Mouse (Mus musculus) brain, adult 2 months (tissue): Measurements from ENCODE around the gene Pgm5.

Source experiments
- DNase-seq: peaks from one replicate; pipeline ENCODE4 v3.0.0; 2011; ENCODE audit warnings: low read depth, low spot score

Pgm5 gene

DNA sequence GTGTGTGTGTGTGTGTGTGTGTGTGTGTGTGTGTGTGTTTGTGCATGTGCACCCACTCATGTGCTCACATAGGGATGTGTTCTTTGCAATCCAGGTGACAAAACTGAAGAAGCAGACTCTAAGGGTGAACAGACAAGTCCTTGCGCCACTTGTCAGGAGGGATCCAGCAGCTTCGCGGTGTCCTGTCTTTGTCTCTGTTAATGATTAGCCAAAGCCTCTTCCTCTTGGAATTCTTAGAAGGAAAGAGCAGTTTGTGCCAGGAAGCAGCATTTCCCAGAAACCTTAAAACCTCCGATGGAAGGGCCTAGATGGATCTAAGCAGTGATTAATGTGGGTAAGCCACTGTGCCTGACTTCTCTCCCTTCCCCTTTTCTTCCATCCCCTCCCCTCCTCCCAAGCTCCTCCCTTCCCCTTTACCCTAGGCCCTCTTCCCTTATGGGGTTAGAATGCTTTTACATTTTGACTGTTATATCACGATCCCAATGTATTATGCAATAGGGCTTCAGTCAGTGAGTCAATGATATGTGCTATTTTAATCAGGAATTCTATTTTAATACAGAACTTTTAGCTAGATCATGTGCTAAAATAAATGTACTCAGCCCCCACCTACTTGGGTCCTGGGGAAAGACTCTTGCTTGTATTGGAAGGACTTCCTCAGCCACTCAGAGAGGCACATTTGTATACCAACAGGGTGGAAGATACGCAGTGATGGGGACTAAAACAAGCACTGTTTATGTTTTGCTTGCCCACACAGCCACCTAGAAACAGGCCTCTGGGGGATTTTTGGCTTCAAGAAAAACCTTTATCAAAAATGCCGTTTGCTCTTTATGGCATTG is 154.4 kb downstream of the Pgm5 start:
- peak; percentile 41 for DNase-seq

DNA sequence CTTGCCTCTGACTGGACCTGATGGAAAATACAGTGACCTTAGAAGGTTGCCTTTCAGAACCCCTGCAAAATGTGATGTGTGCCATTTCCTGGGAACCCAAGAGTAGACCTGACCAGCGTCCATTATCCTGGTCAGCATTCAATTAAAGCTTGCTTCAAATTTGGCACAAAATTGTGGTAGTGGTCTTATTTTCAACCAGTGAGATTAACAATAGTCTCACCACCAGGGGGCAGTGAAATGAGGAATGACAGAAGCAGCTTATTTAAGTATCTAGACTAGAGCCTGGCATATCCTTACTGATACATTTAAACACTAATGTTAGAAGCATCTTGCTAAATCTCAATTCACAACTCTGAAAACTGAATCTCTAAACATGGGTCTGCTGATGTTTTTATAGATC is 156.3 kb downstream of the Pgm5 start:
- peak; percentile 37 for DNase-seq

DNA sequence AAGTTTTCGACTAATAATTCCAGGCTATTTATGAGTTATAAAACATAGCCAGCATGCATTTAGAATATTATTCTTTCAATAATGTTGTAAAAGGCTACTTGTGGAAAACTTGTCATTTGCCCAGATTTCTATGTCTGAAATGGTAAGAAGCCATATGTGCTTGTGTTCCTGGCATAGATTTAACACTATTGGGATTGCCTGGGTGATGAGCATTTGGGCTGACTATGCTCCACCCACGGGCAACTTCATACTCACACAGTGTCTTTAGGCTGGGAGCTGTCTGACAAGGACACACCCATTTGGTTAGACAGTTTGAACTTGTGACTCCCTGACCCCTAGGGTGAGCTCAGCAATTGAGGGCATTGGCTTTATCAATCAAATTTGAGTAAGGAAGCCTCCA is 157.3 kb downstream of the Pgm5 start:
- DNase-seq, result peak; percentile 59

DNA sequence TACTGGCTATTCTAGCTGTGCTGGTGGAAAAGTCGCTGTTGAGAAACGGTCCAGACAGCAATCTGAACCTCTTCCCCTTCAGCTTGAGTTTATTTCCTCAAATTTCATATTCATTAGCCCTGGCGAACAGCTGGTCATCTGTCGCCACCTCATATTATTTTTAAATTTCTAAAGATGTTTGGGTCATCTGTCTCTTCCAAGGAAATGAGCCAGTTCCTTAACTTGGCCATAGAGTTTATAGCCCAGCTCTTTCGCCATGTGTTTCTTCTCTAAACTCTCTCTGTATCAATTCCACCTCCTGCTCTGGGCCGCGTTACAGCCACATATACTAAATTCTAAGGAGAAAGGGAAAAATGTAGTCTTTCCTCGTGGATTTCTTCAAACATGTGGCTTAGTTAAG is 158.0 kb downstream of the Pgm5 start:
- DNase-seq, result no peak

DNA sequence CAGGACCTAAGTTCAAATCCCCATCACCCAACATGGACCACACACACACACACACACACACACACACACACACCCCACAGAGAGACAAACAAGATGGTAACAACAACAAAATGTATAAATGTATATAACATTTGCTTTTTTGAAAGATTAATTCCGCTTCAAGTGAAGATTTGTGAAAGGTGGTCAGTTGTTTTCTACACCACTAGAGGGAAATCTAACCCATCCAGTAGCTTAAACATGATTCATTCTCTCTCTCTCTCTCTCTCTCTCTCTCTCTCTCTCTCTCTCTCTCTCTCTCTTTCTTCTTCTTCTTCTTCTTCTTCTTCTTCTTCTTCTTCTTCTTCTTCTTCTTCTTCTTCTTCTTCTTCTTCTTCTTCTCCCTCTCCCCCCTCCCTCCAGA is 158.5 kb downstream of the Pgm5 start:
- peak; percentile 25 for DNase-seq

DNA sequence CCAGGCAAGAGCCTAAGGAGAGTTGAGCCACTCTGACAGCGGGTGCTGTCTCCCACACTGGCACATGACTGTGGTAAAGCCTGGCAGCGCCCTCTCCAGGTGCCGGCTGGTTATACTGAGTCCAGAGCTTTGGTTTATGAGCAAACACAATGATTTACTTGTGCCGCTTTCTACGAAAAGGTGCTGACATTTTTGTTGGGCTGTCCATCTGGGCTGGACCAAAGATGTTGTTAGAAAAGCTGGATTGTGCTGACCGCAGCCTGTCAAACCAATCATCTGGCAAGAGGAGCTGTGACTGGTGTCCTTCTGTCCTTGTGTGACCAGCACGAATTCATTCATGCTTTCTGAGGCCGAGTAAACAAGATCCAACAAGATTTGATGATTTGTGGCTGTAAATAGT is 159.9 kb downstream of the Pgm5 start:
- DNase-seq, result no peak

DNA sequence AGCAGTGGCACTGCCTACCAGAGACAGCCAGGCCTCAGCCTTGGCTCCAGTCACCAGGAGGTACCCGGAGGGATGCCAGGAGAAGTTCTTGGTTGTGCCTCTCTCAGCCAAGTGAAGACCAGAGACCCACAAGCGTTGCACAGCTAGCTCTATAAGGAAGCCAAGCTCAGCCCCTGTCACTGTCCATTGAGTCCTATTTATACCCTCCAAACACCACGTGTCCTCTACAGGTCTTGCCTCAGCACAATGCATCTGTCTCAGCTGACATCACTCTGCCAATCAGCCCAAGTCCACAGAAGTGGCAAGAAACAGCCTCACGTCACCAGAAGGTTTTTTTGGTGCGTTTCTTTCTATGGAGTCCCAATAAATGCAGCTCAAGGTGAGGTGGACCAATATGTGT is 161.0 kb downstream of the Pgm5 start:
- no peak for DNase-seq

DNA sequence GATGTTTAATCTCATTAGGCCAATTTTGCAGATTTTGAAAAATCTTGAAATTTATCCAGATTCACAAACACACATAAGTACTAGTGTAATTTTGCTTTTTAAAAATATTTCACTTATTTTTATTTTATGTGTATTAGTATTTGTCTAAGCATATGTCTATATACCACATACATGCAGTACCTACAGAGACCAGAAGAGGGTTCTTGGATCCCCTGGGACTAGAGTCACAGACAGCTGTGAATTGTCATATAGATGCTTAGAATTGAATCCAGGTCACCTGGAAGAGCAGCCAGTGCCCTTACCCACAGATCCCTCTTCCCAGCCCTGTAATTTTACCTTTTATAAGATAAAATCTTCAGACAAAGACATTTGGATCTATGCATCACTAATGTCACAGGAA is 161.7 kb downstream of the Pgm5 start:
- DNase-seq, result no peak

DNA sequence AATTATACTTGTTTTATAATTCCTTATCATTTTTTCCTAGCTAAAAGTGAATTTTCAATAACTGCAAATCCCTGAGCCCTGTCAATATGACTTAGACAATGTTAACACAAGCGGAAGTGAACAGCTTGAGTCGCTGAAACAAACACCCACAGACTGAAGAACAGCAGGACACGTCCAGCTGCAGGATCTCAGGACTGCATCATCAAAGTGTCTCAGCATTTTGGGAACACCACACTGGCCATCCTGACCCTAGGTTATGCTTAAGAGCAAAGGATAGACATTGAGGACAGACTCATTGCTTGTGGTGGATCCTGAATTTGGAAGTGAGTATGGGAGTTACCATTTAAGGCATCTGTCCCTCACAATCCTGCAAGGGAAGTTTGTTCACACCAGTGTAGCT is 162.5 kb downstream of the Pgm5 start:
- peak; percentile 12 for DNase-seq

DNA sequence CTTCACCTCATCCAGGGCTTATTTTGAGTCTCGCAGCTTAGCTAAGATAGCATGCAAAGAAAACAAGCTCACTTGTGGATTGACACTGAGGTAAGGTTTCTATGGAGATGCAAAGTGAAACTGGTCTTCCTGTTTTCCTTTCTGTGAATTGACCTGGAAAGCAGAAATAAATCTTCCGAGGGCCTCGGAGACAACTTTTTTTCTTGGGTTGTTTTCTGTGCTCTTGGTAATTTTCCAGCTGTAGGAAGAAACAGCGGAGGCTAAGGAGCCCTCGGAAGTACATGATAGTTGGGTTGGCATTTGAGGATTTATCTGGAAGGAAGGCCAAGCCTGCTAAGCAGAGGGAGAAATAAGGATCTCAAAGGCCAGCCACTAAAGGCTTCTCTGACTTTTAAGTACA is 163.0 kb downstream of the Pgm5 start:
- peak; percentile 44 for DNase-seq

DNA sequence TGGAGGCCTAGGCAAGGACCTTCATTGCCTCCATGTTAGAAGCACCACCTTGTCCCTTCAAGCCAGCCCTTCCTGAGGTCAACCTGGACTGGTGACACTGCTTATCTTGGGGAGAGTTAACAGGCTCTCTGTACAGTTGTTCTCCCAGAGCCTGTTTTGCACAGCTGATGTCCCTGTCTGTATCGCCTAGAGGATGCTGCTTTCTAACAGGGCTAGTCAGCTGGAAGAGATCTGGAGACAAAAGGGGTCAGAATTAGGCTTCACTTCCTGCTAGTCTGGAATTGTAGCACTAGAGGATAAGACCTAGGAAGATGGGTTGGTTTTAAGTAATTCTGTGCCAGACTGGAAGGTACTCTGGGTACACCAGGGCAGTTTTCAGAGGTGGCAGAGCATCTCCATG is 163.7 kb downstream of the Pgm5 start:
- no peak for DNase-seq

DNA sequence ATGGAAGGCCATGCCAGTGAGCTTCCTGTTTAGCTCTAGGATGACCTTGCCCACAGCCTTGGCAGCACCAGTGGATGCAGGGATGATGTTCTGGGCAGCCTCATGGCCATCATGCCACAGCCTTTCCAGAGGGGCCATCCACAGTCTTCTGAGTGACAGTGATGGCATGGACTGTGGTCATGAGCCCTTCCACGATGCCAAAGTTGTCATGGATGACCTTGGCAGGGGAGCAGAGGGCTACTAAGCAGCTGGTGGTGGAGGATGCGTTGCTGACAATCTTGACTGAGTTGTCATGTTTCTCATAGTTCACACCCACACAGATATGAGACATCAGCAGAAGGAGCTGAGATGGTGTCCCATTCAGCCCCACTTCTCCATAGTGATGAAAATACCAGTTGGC is 169.0 kb downstream of the Pgm5 start:
- no peak for DNase-seq

DNA sequence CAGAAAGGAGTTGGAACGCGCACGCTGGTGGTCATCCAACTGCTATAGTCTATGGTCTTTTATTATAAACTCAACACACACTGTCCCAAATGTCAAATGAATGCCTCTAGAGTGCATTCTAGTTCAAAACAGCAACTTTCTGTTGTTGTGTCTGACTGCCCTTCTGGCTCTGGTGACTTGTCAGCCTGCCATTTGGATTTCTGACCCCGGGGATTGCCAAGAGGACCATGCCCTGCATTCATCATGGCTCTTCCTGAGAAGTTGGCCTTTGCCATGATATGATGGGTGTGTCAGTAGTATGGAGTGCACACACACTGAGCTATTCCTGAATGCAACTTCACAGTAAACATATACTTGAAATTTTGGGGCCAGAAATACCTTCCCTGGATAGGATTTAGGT is 172.1 kb downstream of the Pgm5 start:
- no peak for DNase-seq

DNA sequence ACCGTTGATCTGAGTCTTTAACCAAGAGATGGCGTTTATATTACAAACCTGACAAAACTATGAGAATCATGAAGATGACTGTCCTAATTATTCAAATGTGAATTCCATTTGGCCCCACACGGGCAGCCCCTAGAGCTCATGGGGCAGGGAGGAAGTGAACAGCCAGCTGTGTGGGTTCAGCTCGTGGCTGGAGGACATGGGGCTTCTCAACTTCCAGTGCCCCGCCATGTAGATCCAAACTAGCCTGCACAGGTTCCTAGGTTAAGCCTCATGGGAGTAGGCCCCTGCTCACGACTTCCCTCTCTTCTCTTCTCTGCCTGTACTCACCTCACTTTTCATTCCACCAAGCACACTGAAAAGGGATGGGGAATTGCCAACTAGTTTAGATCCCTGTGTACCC is 173.3 kb downstream of the Pgm5 start:
- DNase-seq, result no peak

DNA sequence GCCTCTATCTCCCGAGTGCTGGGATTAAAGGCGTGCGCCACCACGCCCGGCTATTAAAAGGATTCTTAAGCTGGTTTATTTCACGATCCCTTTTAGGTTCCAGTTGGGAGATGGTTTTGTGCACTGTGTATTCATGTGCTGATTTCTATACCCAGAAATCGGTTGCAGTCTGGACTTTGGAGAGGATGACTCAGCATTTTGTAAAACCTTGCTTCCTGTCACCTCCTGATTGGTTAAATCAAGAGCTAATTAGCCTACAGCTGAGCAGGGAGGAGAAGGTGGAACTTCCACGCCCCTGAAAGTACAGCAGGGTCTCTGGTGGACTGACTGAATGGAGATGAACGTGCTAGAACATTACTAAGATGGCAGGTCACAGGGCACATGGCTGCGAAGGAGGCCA is 175.2 kb downstream of the Pgm5 start:
- DNase-seq, result no peak

DNA sequence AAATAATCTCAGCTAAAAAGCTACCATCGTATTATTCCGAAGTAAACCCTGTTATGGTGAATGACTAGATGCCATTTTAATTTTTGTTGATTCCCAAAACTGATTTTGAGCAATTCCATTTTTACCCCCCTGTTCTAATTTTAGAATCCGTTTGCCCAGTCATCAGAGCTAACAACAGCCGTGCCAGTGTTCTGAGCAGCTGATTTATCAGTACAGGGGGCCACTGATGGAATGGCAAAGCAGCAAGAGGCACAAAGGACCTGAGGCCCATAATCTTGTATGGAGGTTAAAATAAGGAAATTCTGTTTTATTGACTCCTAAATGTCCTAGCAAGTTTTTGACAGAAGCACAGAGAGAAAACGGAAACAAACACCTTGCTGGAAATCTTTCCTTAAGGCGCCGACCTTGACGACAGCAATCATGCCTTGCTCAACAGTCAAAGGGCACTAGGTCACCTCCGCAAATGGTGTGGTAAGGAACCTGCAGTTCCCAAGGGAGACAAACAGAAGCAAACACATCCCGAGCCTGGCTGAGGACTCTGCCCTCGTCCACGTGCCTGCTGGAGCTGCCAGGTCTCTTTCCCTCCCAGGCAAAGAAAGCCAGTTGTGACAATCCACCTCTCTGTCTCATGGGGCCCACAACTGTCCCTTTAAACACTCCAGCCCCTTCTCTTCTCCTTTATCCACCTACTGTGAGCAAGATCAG is 178.5 kb downstream of the Pgm5 start:
- DNase-seq, result no peak

DNA sequence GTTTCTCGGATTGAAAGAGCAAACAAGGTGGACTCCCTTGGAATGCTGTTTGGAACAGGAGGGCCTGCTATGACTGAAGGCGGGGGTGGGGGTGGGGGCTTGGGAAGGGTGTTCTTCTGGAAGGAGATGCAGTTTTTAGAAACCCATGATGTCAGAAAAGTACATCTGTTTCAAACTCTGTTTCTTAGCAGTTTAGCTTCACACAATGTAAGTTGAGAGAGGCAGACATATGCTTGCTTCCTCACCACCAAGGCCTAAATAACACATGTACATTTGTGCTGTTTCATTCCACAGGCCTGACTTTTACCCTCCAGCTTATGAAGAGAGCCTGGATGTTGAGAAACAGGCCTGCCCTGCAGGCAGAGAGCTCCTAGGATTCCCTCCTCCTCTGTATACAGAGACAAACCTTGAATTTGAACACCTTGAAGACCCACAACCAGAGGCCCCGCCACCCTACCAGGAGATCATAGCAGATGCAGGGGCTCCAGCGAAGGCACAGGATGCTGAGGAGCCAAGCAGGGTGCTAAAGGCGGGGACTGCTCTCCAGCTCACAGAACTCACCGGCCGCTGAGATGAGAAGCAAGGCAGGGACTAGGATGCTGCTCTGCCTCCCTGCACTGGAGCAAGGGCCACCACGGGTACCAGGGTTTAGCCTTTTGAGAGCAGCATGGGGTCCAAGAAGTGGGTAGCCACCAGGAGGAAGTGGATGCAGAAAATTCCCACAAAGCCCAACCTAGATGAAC is 184.2 kb downstream of the Pgm5 start:
- peak; percentile 79 for DNase-seq

DNA sequence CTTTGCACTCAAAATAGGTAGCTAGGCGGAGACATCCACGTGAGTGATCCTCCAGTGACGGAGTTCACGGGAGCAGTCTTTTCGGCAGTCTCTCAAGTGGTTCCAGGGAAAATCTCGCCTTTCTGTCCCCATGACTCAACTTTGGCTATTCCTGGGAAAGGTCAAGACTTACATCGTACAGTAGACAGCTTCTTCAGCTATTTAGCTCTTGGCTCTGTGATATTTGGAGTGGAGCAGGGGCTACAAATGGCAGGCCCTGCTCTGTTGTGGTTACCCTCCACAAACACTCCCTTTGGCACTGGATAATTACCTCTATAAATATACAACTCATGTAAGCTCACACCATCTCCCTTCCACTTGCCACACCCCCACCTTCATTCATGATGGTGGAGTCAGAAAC is 185.2 kb downstream of the Pgm5 start:
- DNase-seq, result no peak

DNA sequence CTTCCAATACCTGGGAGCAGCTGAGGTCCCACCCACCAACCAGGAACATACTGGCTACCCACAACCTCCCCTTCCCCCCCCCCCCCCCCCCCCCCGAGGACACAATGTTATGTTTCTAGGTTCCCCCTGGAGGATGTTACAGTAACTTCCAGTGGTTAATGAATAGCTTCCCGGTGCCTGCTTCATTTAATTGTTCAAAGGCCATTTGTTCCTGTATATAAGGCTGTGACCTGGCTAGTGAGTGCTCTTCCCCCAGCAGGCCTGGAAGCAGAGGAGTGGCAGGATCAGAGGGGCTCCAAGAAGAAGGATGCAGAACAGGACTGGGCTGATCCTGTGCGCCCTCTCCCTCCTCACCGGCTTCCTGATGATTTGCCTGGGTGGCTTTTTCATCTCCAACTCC is 187.9 kb downstream of the Pgm5 start, which contains the start of gene Tmem252:
Tmem252 (plus strand) TSS at position 247 of the 400 bp plus-strand sequence.
- no peak for DNase-seq

DNA sequence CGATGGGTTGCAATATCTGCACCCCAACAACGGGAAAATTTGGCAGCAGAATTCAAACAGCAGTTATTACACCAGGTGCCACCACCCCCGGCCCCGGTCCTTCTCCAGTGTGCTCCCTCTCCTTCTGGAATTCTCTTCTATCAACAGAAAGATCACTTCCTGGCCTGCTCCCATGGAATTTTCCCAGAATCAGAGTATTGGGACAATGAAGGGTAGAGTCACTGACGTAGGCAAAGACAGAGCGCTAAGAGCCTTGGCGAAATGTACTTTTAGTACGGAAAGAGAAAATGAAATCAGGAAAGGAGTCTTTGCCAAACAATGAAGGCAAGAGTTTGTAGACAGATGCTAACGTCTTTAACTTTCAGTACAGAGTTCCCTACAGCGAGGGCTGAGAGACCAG is 188.3 kb downstream of the Pgm5 start:
- no peak for DNase-seq

DNA sequence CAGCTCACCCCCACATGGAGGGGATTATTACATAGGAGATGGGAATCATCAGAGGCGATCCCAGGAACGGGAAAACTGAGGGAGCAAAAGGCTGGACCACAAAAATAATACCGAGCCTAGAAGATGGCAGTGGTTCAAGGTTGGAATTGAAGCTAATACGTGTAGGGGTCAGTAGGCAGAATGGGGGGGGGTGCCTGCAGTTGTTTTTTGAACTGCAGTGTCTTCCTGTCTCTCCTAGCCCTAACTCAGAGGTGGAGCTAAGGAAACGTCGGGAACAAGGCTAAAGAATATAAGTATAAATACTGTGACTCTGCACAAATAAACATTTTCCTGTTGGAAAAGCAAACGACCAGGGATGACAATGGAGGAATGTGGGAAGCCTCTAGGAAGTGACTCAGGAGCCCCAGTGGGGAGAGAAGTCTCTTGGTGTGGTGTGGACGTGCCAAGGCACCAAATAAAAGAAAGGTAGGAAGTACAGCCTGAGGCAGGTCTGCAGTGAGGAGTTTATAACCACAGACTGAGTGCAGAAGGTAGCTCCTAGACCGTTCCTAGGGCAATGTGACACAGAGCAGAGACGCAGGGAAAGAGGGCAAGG is 189.2 kb downstream of the Pgm5 start:
- DNase-seq, result no peak

DNA sequence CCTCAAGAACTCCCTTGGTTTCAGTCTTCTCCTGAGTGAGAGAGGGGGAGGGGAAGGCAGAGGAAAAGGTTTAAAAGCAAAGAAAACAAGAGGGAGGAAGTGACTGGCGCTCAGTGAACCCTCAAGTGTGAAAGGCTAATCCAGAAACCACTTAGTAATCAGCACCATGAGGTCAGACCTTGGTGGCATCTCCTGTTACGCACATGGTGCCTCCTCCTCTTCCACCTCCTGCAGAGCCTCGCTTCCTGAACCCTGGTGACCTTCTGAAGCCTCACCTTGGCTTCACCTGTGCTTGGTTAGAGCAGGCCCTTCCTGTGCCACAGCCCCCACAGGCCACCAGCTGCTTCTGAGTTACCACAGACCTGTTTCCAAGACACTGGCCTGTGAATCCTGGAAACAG is 190.1 kb downstream of the Pgm5 start:
- no peak for DNase-seq
